Mouse (Mus musculus) adrenal gland, adult 2 months (tissue): ENCODE measurements around the gene Ntrk3. TPM values are rescaled to one million over a fixed set of nuclear protein-coding genes. Genes with fewer than 3 reads are reported as not detected.
A peak's percentile ranks its signal among the peaks of the same experiment; 100 is the strongest.

Experiments used
- DNase-seq: peaks from one replicate; pipeline ENCODE4 v3.0.0; 2021
- polyA plus RNA-seq: library from polyadenylated mRNA; depleted of rRNA; stranded (reverse); fragments of >200 nt; gene quantifications from 2 replicates; pipeline ENCODE4 v1.2.3, GENCODE M21; 2012
- total RNA-seq, 2 experiments: library from RNA; stranded (reverse); gene quantifications; 2 replicates each; pipeline ENCODE4 v1.2.3; 2021

Gene Ntrk3
- total and polyA plus RNA-seq, 3 experiments = 22.5 to 25.6 (median 23.5) TPM

- DNase-seq = no peak
Measured at GRCm38 (mm10) chr7:78347464-78347863, 390.3 kb downstream of the Ntrk3 start.

DNA sequence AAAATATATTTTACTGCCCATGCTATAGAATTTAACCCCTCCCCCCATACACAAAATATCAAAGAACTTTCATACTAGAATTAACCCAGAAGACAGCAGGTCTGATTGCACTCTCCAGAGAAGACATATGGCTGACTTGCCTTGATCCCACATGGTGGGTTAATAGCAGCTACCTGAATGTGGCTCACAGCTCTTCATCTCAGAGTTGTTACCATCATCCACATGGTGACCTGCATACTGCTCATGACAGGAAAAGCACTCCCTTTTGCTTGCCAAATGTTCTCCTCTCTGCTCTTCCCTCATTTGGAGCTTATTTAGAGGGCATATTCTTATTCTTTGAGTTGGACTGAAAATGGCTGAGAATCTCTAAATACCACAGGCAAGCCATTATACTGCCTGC lies 404.4 kb downstream of the Ntrk3 start:
- DNase-seq = no peak

GRCm38 (mm10) chr7:78328301-78328700 lies 409.5 kb downstream of the Ntrk3 start:
- no peak for DNase-seq

DNA sequence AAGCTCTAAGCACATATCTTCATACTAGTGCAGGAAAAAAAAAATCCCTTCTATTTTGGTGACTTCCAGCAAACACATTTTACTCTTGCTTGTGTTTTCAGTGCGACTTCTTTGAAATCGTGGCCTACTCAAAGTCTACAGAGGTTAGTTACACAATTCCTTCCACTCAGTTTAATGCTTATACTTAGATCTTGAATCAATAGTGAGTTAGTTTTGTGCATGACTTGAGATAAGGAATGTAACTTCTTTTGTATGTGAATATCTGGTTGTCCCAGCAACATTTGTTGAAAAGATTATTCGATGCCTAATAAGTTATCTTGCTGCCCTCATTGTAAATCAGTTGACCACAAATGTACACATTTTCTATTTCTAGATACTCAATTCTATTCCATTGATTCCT lies 411.6 kb downstream of the Ntrk3 start:
- DNase-seq = no peak

DNA sequence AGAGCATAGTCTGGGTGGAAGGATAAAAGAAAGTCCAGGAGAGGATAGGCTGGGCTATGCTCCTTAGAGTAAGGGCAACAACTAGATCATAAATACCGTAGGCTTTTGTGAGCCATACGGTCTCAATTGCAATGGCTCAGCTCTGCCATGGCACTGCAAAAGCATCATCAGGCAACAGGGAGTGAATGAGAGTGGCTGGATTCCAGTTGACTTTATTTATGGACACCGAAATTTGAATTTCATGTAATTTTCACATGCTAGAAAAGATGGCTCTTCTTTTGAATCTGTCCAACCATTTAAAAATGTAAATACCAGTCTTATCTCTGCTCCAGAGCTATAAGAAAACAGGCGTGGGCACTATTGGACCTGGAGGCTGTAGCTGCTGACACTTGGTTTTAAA lies 419.2 kb downstream of the Ntrk3 start:
- DNase-seq = no peak

DNA sequence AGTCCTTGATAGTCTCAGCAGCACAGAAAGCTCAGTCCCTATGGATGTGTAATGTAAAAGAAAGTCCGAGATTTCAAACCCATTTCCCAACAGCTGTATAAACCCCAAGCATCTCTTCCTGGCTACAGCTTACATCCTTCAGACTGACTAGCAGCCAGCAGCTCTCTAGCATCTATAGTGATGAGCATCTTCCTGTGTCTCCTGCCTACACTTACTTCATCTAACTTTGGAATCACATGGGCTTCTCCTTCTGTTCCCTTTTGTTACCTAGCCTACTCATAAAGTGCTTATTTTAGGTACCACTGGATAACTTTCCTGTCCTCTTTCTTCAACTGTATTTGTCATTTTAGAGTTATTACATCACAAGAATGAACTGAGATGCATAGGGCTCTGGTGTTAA lies 432.0 kb downstream of the Ntrk3 start:
- no peak for DNase-seq

GRCm38 (mm10) chr7:78305029-78305428 lies 432.8 kb downstream of the Ntrk3 start:
- DNase-seq = no peak

GRCm38 (mm10) chr7:78297290-78297689 lies 440.5 kb downstream of the Ntrk3 start:
- no peak for DNase-seq

DNA sequence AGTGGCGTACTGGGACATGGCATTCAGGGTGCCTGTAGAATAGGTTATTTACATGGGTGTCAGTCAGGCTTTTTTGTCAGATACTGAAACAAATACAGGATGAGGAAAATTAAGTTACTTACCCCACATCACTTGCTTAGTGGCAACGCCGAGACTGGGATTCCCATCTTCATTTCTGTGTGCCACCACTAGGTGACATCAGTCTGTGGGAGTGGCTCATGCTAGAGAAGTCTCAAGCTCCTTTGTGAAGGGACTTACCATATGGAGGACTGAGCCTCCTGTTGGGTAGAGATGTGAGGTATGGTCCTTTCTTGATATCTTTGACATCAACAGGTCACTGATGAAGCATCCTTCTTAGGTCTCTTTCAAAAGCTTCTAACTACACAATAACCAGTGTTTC lies 443.5 kb downstream of the Ntrk3 start:
- peak; percentile 4 for DNase-seq

GRCm38 (mm10) chr7:78290186-78290585 lies 447.6 kb downstream of the Ntrk3 start:
- peak; percentile 10 for DNase-seq

DNA sequence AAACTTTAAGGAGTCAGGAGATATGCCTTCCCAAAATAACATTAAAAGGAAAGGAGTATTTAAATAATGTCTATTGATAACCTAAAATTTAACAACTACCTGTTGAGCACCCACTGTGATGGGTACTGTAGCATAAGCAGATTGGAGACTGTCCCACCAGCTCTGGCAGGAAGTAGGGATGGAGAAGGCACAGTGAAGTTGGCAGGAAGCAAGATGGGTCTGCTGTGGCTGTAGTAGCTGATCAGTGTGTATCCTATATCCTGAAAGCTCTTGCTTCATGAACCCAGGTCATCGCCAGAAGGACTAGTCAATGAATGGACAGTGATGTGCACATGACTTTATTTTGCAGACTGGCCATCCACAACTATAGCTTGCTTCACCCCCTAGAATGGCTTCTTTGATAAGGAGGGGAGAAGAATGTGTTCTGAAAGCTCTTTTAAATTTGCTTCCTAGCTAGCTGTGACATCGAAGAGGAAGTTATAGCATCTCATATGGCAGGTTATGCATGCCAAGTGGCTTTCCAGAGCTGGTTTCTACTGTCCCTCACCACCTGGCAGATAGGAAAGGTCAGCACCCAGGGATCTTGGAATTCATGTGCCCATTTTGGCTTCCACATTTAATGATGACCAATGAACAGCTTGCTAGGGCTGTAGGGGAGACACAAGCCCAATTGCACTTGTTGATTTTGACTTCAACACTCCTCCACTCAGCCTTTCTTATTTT lies 451.1 kb downstream of the Ntrk3 start:
- no peak for DNase-seq

DNA sequence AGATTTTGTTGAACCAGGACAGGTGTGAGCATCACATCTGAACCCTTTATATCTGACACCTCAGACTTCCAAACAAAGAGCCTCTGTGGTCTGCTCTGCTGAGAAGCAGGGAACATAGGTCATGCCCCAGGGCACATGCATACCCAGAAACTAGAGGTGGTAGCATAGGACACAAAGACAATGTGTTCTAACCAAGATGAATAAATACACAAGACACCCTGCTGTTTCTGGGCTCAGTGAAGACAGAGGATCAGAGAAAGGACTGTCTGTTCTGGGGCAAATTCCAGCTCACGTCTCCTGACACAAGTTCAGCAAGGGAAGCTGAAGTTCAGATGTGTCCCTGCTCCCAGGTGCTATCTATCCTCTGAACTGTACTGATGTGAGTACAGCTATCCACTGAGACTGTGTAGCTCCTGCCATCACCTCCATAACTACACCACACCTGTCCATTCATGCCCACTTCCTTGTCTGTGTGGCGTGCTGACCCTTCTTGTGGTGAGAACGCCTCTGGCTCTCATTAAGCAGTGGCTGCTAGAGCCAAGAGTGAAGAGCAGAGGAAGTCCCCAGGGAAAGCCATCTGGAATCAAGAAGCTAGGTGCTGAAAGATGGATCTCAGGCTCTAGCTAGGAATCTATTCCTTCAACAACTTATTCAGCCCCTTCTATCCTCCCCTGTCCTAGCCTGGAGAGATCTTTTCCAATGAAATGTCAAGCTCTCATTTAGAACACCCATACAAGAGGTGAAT lies 468.1 kb downstream of the Ntrk3 start:
- no peak for DNase-seq

GRCm38 (mm10) chr7:78267461-78268007 lies 470.3 kb downstream of the Ntrk3 start:
- no peak for DNase-seq

DNA sequence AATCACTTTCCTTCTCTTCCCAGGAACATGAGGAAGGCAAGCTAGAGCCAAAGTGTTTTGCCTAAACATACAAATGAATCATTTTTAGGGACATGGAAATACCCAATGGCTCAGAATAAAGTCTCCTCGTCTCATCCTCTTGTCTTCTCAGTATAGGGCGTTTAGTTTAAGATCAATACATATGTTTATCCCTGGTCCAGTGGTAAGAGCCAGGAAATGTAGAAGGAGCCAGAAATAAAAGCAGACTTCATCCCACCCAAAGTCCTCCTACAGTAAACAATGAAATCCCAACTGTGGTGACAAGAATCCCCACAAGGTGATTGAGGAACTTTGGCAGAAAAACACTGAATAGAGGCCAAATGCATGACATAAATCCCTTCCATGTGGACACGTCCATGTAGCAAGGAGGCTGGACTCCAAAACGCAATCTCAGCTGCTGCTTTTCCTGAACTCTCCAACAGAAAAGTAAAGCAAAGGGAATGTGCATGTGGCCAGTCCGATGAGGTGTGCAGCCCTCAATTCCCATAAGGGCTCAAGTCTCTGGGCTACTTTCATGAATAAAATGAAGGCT lies 473.3 kb downstream of the Ntrk3 start:
- no peak for DNase-seq

DNA sequence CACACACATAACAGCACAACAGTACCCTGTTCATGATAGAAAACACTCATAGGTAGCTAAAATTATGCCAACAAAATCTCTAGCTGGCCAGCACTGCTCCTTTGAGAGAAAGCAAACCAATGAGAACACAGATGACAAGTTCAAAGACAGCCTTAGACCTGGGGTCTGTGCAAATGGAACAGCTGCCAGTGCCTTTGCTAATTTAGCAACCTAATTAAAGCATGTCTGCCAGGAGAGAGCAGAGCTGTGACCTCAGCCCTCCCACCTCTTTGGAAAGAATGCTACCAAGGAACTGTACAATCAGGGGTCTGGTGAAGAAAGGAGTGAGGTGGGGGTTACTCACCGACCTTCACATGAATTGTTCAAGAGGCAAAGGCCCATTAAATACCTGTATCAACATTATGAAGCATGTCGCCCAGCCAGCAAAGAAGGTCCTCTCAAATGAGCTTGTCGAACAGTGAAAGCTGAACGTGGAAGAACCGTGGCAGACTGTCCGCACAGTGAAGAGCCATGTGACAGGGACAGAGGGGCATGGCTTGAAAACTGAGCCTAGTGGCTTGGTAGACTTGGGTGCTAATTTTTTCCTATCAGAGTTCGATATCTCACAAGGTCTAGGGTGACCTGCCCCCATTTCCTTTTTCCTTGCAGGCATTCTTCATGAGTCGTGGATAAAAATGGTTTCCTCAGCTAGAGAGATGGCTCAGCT lies 476.2 kb downstream of the Ntrk3 start:
- DNase-seq = no peak

DNA sequence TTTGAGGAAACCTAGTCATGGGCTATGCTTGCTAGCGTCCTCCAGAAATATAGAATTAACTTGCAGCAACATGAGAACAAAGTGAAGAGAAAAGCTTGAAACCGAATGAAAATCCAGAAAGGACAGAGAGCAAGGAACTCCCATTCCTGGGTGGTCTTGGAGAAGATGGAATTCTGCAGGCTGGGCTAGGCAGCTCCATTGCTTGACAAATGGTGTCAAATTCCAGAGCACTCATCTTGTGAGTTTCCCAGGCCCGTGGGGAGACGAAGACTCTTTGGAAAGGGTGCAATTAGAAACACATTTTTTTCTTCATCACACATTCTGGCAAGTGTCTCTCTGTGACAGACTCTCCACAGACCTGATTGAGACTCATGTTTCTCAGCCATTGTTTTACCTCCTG lies 479.7 kb downstream of the Ntrk3 start:
- DNase-seq = no peak

DNA sequence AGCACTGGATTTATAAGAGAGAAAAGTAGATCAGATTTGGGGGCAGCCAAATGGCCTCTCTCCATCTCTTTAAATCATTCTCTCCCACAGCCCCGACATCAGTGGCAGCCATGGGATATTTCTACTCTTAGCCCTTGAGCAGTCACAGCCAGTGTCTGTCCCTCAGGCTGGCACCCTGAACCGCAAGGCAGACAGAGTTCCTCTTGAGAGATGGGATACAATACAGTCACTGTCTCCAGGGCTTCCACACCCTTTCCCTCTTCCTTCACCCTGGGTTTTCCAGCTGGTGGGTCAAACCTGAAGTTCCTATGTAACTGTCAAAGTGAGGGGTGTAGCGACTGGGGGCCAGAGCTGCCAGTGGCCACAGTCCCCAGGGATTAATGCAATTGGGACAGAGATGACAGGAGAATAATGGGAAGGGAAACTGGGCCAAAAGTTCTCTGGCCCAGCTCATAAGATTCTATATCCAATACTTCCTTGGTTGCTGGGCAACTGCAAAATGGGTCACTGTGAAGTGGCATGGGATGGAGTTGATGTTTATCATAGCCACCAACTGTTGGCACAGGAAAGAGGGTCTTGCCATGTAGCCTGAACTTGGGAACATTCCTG lies 483.9 kb downstream of the Ntrk3 start:
- no peak for DNase-seq

DNA sequence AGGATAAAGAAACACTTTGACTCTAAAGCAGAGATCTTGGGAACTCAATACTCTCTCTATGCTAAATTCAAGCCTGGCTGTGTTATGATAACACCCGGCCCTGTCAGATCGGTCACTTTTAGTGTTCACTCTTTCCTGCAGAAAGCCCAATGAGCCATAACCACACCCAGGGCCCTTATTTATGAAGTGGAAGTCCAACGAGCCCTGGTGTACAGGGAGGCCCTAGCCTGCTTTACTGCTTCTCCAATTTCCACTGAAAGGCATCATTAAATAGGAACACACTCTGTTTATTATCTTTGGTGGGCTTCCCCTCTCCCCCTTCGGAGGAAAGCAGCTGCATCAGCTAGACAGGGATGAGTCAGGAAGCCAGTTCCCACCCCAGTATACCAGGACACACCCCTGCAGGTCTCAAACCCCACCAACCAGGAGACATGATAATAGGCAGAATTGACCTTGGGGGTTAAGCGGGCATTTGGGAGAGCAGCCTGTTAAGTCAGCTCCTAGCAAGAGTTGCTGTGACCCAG lies 489.6 kb downstream of the Ntrk3 start:
- no peak for DNase-seq

DNA sequence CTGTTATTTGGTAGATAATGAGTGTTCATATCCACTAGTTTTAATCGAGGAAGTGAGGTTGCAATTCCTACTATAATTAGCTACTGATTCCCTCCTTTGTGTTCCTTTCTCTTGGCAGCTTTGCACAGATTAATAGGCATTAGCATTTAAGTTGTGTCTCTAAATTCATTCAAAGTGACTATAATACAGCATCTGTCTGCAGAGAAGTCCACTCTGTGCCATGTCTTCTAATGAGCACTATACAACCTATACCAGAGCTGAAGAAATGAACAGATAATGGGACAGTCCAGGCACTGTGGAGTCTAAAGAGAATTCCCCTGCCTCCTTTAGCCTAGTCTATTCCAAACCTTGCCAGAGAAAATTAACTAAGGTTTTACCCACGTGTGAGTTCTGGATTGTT lies 498.8 kb downstream of the Ntrk3 start:
- no peak for DNase-seq

DNA sequence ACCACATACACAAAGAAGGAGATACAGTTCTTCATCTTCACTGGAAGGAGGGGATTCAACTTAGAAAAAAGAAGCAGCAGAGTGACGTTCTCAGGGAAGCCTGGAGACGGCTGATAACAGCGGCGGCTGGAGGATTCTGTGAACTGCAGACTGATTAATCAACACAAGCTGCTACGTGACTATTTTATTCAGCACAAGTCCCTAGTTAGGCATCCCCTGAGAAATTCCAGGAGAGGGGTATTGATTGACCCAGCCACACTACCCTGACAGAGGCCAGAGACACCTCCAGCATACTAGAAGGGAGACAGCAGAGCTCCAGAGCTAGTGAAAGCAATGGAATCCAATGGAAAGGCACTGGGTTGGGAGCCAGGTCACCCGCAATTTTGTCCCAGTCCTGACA lies 516.1 kb downstream of the Ntrk3 start:
- DNase-seq = no peak

DNA sequence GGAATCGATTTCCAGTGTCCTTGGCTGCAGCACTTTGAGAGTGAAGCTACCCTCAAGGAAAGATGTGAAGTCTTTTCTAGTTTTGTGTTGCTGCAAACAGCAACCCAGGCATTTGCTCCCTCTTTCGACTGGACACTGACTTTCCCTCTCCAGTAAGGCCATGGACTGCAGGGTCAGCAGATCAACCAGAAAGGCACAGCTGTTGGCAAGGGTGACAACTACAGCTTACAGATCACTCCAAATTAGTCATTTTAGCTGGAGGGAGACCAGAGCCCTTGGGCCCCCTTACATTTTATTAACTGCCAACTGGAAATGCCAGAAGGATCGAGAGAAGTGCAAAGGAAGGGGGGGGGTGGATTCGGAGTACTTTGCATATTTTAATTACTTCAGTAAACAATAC lies 516.9 kb downstream of the Ntrk3 start:
- peak; percentile 3 for DNase-seq
